Mouse (Mus musculus) heart, adult 9 months (tissue): ENCODE measurements at regions not wholly inside any gene's neighbourhood (a gene's known extent, or its start where the extent isn't known, plus 50 kb on each side); places are given as distances from the start of the nearest gene placed in this dataset.
A peak's percentile ranks its signal among the peaks of the same experiment; 100 is the strongest.

ENCODE experiments used
- DNase-seq, 2 experiments: peaks; one replicate each; pipeline ENCODE4 v3.0.0; 2022; ENCODE audit warnings: low spot score in 2 of 2

DNA sequence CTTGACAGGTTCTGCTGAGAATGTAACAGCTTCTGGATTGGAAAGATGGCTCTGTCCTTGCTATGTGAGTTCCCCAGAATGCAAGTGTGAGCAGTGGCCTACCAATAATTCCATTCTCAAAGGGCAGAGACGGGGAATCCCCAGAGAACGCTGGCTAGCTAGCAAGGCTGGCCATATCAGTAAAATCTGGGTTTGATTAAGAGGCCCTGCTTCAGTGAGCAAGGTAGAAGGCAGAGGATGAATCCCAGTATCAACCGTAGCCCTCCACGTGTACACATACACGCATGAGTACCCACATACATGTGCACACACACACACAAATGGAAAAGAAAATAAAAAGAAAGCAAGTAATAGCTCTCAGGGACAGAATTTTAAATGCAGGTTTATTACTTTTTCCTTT lies 55.3 kb downstream of the Tril start:
- DNase-seq, result no peak

DNA sequence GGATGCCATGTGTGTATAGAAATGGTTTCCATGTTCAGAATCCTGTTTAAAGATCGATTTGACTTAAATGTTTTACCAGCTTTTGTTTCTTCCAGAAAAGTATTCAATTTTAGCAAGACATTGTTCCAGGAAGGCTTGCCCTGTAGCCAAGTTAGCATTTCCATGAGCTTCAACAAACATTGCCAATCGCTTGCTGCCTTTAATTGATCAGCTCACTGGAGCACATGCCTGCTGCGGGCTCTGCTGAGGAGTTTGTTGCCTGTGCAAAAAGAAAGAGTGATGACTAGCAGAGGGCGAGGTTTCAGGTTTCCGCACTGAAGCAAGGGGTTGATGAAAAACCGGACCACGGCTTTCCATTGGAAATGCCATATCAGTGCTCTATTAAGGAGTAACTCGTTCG lies 58.0 kb downstream of the Tril start:
- DNase-seq, result no peak

DNA sequence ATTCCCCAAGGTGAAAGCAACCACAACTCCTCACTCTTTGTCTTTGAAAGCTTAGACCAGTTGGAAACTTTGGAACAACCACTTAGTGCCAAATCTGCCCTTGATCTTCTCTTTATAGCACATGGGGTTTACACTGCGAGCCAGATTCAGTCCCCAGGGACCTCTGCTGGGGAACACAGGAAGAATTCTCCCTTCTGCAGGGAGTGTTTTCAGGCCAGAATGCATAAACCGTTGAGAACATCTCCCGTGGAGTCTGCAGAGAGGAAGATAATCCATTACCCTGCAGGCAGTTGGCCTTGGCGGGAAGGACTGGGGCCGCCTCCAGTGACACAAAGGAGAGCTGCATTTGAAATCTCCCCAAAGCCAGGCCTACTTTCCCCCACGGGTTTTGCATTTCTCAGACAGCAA lies 60.0 kb downstream of the Tril start:
- peak; percentile 7 to 28 for DNase-seq

DNA sequence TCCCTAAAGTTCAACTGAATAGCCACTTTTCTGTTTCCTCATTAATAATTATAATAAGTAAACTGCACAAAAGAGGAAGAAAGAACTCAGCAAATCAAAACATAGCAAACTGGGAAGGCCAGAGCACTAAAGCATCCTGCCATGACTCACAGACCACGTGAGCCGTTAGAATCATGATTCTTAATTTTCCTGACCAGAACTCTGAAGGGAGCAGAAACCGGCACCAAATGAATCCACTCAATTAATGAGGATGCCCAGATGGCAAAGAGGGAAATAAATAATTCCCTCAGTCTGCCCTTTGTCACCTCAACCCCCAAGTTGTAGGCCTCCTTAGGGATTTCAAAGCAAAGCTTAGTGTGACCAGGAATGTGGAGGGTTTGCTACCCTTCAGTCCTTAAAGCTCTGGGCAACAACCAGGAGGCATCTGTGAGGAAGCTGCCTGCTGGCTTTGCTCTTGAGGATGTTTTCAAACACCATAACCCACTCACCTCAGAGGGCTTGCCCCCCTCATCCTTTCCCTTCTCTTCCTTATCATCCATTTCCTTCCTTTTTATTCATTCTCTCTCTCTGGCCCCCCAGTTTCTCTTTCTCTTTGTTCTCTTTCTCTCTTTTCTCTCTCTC lies 60.8 kb downstream of the Tril start:
- DNase-seq, result no peak

DNA sequence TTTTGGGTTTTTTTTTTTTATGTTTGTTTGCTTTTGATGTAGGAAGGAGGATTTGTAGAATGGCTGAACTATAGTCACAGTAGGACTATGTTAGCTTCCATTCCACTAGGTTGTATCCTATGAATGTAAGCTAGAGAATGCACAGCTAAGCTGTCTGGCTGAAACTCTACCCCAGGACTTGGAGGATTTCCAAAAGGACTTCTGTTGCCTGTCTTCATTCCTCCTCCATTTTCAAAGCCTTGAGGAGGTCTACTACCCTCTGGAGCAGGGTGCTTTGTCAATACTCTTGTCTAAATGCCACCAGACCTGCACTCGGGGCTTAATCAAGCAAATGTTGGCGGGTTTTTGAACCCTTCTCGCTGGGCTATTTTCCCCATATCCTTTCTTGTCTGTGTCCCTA lies 66.3 kb downstream of the Tril start:
- no peak for DNase-seq

DNA sequence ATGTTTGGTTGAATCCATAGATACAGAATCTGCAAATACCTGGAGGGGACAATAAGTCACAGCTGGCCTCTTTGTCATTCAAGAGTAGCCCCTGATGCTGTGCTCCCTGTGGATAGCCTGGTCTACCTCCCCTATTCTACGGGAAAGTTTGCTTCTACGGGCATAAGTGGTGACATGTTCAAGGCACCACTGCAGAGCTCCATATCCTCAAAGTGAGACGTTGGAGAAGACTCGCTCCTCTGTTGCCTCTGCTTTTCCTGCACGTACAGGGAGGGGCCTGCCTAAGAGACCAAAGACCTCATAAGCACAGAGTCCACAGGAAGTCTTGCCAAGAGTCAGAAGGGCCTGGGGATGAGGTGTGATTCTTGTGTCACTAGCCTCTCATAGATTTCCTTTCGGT lies 70.1 kb downstream of the Tril start:
- DNase-seq, result no peak
